Mouse (Mus musculus) cerebellum, adult 11-12 months (tissue): ENCODE results near the gene Gkn1.

ENCODE experiments used
- DNase-seq: peaks from one replicate; pipeline ENCODE4 v3.0.0; 2022

Gkn1 gene

DNA sequence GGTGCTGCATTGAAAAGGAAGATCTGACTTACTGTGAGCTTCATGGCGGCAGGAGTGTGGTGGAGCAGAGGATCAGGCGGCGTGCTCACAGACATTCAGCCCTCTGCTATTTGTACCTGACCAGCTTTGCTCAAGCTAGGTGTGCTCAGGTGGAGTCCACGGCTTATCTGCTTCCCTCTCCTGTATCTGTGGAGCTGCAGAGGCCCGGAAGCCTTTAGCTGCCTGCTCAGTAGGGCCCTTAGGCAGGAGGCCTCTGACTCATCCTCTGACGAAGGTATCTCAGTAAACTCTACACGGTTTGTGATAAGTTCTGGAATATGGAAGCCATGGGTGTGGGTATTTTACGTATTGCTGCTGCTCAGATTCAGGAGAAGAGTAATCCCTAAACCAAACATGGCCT is at the start of gene Gkn1:
Gkn1 (minus strand) TSS at position 114 of the 400 bp plus-strand sequence.
- no peak for DNase-seq

DNA sequence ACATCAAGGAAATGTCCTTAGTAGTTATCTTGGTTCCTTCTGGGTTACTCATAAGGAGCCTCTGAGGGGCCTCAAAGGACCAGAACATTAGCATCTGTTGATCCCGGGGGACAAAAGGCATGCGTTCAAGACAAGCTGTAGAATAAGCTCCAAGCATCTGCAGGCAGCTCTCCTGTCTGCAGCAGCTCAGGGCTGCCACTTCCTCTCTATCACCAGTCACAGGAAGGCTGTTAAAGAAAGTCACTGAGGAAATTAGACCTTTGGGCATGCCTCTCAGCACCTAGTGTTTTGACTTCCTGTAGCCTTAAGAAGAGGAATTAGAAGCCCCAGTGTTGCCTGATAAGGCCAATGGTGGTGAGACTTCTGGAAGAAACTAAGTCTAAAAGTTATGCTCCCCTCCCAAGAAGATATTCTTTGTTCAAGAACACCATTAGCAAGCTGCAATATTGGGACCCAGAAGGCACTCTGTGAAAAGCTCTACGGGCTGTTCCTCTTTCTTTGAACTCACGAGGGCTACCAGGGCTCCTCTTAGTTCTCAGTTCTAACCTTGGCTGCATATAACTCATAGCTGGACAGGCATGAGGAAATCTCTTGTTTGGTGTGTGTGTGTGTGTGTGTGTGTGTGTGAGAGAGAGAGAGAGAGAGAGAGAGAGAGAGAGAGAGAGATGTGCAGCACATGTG is 49.3 kb upstream of the Gkn1 start:
- no peak for DNase-seq

DNA sequence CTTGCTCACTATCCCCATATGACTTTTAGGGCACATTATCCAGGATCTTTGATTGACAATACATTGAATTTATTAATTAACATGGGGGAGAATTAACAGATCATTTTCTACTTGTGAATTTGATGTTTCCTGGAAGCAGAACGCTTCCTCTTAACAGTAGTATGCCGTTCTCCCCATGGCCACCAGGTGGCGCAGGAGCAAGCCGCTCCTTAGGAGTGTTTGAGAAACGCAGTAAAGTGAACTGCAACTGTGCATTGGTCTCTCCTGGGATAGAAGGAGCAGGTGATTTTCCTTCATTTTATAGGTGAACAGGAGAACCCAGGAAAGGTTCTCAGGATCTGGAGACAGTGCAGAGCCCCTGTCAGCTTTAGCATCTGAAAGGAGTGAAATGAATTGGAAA is 48.4 kb upstream of the Gkn1 start:
- peak; percentile 13 for DNase-seq

DNA sequence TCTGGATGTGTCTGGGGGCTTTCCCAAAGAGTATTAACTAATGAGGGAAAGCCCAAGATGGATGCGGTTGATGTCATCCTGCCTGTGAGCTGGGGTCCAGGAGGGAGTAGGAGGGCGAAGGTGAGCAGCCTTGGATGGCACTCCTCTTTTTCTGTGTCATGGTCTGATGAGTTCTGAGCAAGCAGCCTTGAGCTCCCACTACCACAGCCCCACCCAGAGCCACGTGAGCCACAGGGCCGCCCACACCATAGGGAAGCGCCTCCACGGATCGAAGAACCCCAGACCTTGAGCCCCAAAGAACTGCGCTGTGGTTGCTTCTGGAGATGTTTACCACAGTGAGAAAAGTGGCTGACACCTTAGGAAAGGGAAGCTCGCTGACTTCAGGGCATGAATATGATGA is 44.0 kb upstream of the Gkn1 start:
- no peak for DNase-seq

DNA sequence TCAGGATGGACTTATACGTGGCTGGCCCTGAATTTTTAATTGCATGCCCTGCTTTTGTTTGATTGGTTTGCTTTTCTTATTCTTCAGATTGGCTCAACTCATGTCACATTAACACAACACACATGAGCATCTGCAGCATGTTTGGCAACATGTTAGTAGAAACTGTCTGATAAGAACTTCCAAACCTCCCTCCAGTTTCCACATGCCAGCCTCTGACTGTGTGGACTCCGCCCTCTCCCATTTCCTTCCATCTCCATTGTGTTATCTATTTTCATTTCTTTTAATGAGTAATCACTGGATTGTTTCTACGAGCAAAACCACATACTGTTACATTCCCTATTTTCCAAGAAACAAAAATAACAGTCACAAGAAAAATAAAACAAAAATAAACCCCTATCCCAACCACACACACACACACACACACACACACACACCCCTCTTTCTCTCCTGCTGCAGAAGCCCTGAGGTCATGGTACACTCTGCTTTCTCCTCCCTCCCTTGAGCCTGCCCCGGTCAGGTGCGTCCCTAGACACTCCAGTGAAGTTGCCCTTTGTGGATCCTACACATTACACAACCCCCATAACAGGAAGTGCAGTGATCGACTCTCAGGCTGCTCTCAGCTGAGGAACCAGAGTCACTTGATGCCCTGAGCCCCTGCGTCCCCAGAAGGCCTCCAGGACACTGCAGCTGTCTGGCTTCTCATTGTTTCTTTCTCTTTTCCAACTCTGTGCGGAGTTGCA is 42.9 kb upstream of the Gkn1 start:
- DNase-seq, result no peak

DNA sequence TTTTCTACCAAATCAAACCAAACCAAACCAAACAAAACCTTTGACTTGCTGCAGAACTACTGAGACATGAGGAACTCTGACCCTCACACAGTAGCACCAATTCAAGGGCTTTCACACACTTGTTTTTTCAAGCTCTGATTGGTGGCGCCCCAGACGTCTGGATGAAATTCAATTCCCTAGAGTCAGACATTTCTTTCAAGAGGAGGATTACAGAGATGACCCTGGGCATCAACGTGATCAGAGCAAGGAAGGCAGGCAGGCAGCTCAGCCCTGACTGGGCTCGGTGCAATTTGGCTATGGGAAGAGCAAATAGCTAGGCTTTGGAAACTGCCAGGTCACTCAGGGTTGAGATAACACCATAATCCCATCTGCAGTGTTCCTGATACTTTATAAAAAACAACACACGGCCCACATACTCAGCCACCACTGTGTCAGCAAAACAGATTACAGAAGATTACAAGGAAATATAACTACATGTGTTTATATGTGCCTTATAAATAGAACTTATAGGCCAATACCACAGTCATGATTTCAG is 38.8 kb upstream of the Gkn1 start:
- DNase-seq, result no peak

DNA sequence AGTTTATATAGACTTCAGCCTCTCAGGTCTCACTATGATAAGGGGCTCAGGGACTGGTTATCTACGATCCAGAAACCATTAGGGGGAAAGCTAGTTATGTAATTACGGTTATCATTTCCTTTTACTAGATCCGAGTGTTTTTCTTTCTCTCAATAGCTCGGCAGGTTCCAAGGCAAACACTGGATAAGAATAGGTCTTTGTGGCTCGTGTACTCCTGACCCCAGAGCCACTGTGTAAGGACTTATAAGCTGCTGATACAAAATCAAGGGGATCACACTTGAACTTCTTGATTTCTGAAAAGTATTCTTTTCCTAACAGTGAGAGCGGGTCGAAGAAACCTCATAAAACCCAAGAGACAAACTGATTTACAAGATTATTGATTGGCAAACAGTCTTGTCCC is 38.1 kb upstream of the Gkn1 start, which contains the start of gene Gkn3:
Gkn3 (minus strand) TSS at position 59 of the 400 bp plus-strand sequence.
- DNase-seq, result no peak

DNA sequence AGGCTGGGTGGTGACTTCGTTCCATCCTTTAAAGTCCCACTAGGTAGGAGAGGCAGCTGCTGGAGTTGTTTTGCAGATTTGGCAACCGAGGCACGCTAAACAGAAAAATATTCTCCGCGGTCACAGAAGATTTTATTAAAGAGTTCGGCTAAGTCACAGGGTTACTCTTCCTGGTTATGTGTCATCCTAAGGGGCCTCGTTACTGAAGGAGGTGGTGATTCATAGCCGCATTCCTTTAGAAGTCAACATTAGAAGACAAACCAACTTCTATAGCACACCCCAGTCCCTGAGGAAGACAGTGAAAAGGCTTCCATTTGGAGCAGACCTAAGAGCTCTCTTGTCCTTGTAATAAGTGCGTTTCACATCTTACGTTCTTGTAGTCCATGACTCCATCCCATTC is 35.9 kb upstream of the Gkn1 start:
- DNase-seq, result no peak

DNA sequence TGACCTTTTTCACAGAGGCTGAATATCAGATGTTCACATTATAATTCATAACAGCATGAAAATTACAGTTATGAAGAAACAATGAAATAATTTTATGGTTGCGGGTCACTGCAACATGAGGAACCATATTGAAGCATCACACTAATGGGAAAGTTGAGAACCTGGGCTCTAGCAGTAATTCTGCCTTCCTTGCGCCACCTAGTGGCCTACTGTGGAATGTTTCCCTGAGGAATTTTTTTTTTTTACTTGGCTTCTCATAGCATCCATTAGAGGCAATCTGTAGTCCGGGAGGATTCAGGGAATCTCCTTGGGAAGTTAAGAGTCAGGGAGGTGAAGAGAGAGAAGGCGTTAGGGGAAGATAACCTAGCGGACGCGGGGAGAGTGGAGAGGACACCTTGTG is 35.5 kb upstream of the Gkn1 start:
- DNase-seq, result peak; percentile 6

DNA sequence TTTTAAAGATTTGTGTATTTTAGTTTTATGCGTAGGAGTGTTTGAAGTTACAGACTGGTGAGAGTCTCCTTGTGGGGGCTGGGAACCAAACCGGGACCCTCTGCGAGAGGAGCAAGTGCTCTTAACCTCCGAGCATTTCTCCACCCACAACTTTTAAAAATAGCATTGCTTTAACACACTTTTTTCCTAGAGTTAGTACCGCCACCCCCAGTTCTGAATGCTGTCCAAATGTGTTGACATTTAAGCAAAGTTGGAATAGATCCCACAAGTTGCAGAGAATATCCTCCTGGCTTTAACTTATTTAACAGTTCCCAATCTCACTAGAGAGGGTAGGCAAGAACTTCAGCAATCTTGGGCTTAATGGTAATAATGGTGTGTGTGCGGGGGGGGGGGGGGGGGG is 34.0 kb upstream of the Gkn1 start:
- DNase-seq, result no peak

DNA sequence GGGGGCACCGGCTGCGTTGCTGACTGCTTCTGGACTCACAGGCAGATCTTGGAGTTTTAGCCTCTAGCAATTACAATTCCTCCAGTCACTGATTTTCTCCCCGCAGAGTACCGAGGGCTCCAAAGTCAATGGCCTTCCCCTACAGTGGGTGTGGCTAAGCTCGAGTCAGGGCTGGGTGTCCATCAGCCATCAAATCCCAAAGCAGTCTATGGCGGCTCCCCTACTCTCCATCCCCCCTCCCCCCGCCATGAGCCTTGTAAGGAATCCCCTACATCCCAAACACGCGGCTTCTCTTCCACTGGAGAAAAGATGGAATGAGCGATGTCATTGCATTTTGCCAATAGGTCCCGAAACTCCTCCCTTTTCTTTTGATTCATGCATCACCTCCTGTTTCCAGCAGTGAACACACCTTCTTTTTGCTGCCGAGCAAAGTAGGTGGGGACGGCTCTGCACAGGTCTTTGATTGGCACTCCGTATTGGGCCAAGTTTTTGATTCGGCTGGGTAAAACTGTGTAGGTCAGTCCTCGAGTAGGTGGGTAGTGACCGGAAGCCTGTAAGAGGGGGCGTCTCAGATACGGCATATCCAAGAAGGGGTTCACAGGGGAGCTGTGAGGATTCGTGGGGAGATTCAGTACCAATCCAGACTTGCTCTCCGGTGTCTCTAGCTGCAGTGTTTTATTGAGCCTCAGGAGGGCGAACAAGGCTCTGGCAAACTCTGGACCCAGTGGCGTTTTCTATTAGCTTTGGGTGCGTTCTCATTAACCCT is 33.4 kb upstream of the Gkn1 start:
- no peak for DNase-seq

DNA sequence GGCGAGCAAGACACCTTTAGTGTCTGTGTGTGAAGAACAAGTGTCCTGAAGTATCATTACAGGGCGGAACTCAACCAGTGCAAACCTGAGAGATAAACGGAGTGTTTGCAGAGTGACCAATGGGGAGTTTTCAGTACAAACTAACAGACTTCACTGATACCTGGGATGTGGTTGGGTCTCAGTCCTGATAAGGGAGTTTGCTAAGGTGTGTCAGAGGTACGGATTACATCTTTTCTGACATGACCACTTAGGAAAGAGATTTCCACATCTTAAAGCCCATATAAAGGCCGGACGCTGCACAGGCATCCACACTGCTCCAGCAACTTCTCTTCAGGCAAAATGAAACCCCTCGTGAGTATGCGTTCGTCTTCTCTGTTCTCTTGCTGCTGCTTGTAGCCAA is 22.3 kb upstream of the Gkn1 start, which contains the start of gene Gkn2:
Gkn2 (plus strand) TSS at position 301 of the 400 bp plus-strand sequence.
- no peak for DNase-seq

DNA sequence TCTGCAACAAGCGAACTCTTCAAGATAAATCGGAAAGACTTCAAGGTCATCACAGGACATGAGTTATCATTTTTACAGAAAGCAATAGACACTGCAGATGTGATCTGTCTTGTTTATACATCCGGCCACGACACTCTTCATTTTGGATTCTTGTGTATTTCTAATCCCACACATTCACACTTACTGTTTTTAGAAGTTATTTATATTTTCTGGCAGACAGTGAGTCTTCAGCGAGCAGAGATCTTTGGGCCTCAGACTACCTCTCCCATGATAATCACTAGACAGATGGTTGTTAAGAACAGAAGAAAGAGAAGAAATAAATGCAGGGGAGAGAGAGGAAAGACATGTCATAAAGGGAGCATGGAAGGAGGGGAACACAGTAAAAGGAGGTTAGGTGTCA is 18.5 kb upstream of the Gkn1 start:
- DNase-seq, result no peak

DNA sequence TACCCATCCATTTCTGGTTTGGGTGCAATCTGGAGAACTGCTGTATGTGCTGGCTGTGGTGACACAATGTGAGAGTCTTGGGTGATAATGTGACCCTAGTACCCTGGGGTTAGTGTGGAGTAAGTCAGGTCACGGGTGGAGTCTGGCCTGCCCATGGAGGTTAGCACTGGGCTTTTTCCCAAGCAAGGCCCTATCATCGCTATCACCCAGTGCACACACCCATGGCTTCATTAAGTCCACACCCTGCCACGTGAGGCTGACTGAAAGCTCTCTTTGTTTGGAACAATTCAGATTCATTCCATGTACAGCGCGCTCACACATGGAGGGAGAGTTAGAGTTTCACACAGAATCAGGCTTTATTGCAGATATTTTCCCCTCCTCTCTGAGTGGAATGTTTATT is 3.7 kb upstream of the Gkn1 start:
- no peak for DNase-seq

DNA sequence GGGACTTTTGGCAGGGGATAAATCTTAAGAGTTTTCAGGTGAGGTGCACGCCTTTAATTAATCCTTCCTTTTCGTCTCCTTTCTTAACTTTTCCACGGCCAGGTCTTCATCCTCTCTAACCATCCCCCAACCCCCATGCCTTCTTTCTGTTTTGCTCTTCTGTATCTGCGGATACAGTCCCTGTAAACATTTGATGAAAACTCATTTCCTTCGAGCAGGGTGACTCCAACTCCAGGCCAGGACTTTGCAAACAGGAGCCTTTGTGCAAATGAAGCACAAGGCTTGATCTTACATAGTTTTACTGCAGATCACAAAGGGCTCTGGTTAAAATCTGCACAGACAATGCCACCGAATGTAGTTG is 14.8 kb downstream of the Gkn1 start:
- DNase-seq, result no peak

DNA sequence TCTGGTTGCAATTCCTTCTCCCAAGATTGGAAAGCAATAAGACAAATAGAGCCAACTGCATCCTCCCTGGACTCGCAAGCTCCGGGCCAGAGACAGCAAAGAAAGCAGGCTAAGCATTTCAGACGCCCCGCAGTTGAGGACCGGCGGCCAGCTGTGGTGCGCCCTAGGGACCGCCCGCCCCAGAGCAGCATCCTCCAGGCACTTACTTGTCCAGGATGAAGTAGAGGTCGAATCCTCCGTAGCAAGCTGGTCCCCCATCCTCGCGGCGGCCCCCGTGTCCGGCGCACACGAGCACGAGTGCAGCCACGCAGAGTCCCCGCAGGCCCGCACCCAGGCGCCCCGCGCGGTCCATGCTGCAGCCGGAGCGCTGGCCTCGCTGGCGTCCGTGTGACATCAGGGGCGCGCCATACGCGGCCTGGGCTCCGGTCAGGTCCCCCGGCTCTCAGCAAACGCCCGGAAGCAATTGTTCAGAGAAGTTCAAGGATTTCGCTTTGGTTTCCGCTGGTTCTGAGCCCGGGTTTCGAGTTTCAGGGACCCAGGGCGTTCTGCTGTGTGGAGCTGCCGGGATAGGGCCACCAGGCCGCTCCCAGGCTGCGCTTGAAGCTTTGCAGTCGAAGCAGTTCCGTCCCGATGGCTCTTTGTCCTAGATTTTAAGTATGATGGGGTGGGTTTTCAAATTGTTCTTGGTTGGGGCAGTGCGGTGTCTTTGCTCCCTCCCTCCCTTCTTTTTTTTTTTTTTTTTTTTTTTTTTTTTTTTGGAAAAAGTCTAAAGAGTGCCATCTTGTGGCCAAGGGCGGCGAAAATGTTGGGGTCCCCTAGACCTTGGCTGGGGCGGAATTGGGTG is 15.4 kb downstream of the Gkn1 start, which contains the start of gene Antxr1:
Antxr1 (minus strand) TSS at position 731 of the 844 bp plus-strand sequence.
- peak; percentile 10 for DNase-seq

DNA sequence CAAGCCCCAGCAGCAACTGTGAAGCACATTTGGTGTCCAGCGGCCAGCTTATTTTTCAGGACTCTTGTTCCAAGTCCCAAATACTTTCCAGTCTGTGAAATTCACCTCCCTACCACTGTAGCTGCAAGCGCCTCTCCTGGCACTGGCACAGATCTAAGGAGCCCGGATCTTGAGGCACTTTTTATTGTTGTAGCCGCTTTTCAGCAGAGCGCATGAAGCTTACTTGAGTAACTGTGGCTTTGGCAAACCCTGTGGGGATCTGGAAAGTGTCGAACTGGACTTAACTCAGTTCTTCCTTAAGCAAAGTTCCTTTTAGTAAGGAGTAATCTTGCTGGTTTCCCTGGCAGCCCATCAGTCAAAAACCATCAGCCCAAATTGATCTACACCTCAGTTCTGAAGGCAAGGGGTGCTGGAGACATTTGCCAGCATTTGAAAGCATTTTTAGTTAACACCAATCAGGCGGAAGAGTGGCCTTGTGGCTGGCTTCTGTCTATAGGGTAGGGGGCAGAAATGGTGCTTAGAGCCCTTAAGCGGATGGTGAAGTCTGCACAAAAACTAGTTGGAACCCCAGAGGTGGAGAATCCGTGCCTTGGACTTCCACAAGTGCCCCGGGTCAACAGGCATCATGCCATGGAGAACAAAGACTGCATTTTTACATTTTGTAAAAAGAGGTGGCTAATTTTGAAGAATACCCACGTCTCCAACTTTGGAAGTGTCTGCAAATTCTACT is 16.2 kb downstream of the Gkn1 start:
- DNase-seq, result no peak

DNA sequence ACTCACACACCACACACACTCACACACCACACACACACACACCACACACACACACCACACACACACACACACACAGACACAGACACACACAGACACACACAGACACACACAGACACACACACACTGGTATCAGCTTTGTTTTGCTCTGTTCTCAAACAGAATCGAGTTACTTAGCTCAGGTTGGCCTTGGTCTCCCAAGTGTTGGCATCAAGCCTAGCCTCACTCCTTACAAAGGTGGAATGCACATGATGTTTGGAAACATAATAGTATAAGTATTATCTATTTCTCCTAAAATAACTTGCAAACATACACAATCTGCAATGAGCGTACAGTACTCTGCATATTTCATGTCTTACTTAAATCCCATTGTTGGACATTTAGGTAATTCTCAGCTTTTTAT is 18.4 kb downstream of the Gkn1 start:
- no peak for DNase-seq

DNA sequence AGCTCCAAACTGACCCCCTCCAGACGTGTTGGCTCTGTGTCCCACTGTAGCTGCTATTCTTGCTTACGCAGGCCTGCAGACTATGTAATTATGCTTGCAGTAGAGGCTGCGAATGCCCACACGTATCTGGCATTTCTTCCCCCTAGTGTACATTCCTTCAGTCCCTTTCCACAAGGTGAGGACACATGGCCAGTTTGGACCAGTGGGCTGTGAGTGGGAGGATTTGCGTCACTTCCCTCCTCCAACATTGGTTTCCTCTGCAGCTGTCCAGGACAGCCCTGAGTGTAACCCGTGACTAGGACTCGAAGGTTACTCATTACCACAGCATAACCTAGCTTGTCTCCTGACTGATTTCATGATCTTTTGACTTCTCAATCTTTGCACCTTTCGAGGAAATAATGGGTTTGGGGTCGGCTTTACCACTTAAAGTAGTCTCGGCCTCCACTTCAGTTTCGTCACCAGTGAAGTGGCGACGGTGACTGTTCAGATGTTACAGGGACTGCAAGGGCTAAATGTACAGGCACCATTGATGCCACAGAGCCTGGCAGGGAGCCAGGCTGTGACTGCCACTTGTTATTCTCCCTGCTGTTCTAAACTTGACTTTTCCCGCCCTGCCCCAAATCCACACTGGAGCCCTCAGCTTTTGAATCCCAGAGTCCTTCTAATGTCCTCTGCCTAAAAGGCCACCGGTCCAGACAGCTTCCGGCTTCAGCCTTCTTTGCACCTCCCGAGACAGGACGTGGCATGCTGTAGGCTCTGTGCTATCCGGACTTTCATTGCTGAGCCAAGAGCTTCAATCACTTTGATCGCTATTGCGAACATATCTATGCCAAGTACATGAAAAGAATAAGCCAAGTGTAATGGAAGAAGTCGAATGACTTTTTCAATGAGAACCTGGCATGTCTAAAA is 22.2 kb downstream of the Gkn1 start:
- DNase-seq, result no peak

DNA sequence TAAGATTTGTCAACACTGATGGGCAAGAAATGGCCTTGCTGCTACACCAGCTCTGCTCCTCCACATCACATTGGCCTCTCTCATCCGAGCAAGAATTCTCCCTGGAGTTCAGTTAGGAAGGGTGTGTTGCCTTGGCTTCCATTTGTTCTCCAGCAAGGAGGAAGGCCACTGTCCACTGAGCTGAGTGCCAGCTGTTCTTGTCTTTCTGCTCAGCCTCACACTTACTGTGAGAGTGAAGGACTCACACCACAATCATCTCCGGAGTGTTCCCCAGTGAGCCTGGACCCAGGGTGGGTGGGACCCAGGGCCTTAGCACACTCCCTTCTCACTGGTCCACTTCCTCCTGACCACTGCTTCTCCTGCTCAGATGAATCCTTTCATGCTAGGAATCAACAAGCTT is 23.8 kb downstream of the Gkn1 start:
- DNase-seq, result no peak

DNA sequence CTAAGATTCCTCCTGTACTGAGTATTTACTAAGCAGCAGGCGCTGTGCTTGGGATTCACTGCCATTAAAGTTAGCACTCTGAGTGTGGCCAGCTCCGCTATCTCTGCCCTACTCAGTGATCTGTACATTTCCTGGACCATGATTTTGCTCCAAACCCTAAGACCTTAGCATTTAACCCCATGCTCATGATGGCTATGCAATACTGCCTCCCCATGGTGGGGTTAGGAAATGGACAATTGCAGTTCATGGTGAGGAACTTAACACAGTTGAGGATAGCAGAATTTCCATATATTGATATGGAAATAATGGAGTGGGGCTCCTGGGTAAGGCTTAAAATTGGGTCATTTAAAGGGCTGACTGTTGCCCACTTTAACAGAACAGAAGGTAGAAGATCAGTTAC is 27.4 kb downstream of the Gkn1 start:
- DNase-seq, result no peak
